Mouse (Mus musculus) CH12.LX (cell line): Measurements from ENCODE around the gene Hist1h1d. TPM values are rescaled to one million over a fixed set of nuclear protein-coding genes. Genes with fewer than 3 reads are reported as not detected.
"Not testable (repeated sequence)": the region's sequence is repeated elsewhere in the genome, so short reads cannot be mapped to it uniquely, and the experiment has no call there.

Experiments used
- DNase-seq: peaks from one replicate; pipeline ENCODE4 v3.0.0-alpha.2; 2013; ENCODE audit errors: extremely low read depth
- H3K27ac ChIP-seq: 2 replicates; pipeline ENCODE4 v1.5.1; 2012; ENCODE audit warnings: low read depth, mild to moderate bottlenecking, control low read depth, moderate library complexity; ENCODE audit not compliant: insufficient read depth
- H3K27me3 ChIP-seq: replicated peaks from 2 replicates; pipeline ENCODE3; 2012; ENCODE audit warnings: inconsistent platforms
- H3K36me3 ChIP-seq, 2 experiments: replicated peaks in 1 of 2; 2 replicates each; pipeline versions ENCODE3 to v1.6.1; 2012; ENCODE audit warnings: inconsistent platforms in 1 of 2, low read length in 1 of 2, mild to moderate bottlenecking in 1 of 2, mixed read lengths in 1 of 2, moderate library complexity in 1 of 2; ENCODE audit not compliant: control insufficient read depth in 1 of 2, insufficient read depth in 1 of 2
- H3K4me1 ChIP-seq, 2 experiments: 2 replicates each; pipeline ENCODE4 v1.6.1; 2012; ENCODE audit warnings: inconsistent platforms in 1 of 2, moderate library complexity in 1 of 2; ENCODE audit not compliant: insufficient read depth in 2 of 2, control insufficient read depth in 1 of 2
- H3K4me2 ChIP-seq: 2 replicates; pipeline ENCODE4 v1.6.1; 2012; ENCODE audit warnings: low read depth, mild to moderate bottlenecking, control low read depth; ENCODE audit not compliant: poor library complexity, insufficient read depth, severe bottlenecking
- H3K4me3 ChIP-seq, 3 experiments: fragments of 150-350 bp in 1 of 3; sonication (generic) in 1 of 3; replicated peaks in 1 of 3; 2 replicates each; pipeline versions ENCODE3 to v1.5.1; 2011 to 2012; ENCODE audit warnings: low read depth in 2 of 3, low read length in 2 of 3, mild to moderate bottlenecking in 2 of 3, moderate library complexity in 2 of 3, control low read depth in 1 of 3, improper control_type of control experiment in 1 of 3, inconsistent platforms in 1 of 3, mixed read lengths in 1 of 3; ENCODE audit not compliant: poor library complexity in 1 of 3
- H3K79me2 ChIP-seq: replicated peaks from 2 replicates; pipeline ENCODE4 v1.6.1; 2012; ENCODE audit warnings: mild to moderate bottlenecking, moderate library complexity; ENCODE audit not compliant: control insufficient read depth, poor library complexity, insufficient read depth, severe bottlenecking; ENCODE audit errors: extremely low read depth
- H3K9ac ChIP-seq: 2 replicates; pipeline ENCODE4 v1.6.1; 2012; ENCODE audit warnings: low read depth, mild to moderate bottlenecking, control low read depth, moderate library complexity; ENCODE audit not compliant: insufficient read depth
- H3K9me3 ChIP-seq: replicated peaks from 2 replicates; pipeline ENCODE3; 2012; ENCODE audit warnings: low read length, inconsistent platforms, mixed read lengths
- BHLHE40 ChIP-seq: IDR thresholded peaks from 2 replicates; pipeline ENCODE4 v1.6.1; 2011; ENCODE audit warnings: mild to moderate bottlenecking, low read depth, low read length, improper control_type of control experiment
- CHD1 ChIP-seq: IDR thresholded peaks from 2 replicates; pipeline ENCODE4 v1.6.1; 2012; ENCODE audit warnings: low read depth, low read length, improper control_type of control experiment, inconsistent platforms
- CTCF ChIP-seq, 2 experiments: IDR thresholded peaks in 1 of 2; conservative IDR thresholded peaks in 1 of 2; 2 replicates each; pipeline ENCODE4 v1.5.1; 2011 to 2012; ENCODE audit warnings: low read depth in 2 of 2, low read length in 2 of 2, improper control_type of control experiment in 1 of 2, inconsistent platforms in 1 of 2, mild to moderate bottlenecking in 1 of 2, moderate library complexity in 1 of 2
- E2F4 ChIP-seq: IDR thresholded peaks from 2 replicates; pipeline ENCODE4 v1.6.1; 2011; ENCODE audit warnings: low read depth, low read length, improper control_type of control experiment; ENCODE audit not compliant: insufficient replicate concordance
- ELF1 ChIP-seq: IDR thresholded peaks from 2 replicates; pipeline ENCODE4 v1.6.1; 2014; ENCODE audit warnings: low read depth, mild to moderate bottlenecking, inconsistent platforms, low read length, improper control_type of control experiment
- HCFC1 ChIP-seq: IDR thresholded peaks from 2 replicates; pipeline ENCODE4 v1.6.1; 2012; ENCODE audit warnings: low read depth, mild to moderate bottlenecking, inconsistent platforms, low read length, improper control_type of control experiment
- IRF4 ChIP-seq: IDR thresholded peaks from 2 replicates; pipeline ENCODE4 v1.6.1; 2014; ENCODE audit warnings: low read depth, mild to moderate bottlenecking, inconsistent platforms, low read length, improper control_type of control experiment
- KAT2A ChIP-seq: IDR thresholded peaks from 2 replicates; pipeline ENCODE4 v1.6.1; 2012; ENCODE audit warnings: low read length, improper control_type of control experiment, inconsistent platforms; ENCODE audit not compliant: insufficient replicate concordance
- MAX ChIP-seq: IDR thresholded peaks from 2 replicates; pipeline ENCODE4 v1.6.1; 2011; ENCODE audit warnings: low read length, improper control_type of control experiment
- NELFE ChIP-seq: IDR thresholded peaks from 2 replicates; pipeline ENCODE4 v1.6.1; 2011; ENCODE audit warnings: low read depth, low read length, improper control_type of control experiment
- NRF1 ChIP-seq: IDR thresholded peaks from 2 replicates; pipeline ENCODE4 v1.6.1; 2014; ENCODE audit warnings: low read depth, mild to moderate bottlenecking, inconsistent platforms, low read length, improper control_type of control experiment, moderate library complexity
- POLR2A ChIP-seq: IDR thresholded peaks from 2 replicates; pipeline ENCODE4 v1.6.1; 2011; ENCODE audit warnings: low read depth, mild to moderate bottlenecking, improper control_type of control experiment, low read length
- POLR2AphosphoS2 ChIP-seq: IDR thresholded peaks from 2 replicates; pipeline ENCODE4 v1.6.1; 2011; ENCODE audit warnings: low read depth, low read length, improper control_type of control experiment
- RCOR1 ChIP-seq: conservative IDR thresholded peaks from 2 replicates; pipeline ENCODE4 v1.6.1; 2012; ENCODE audit warnings: low read depth, mild to moderate bottlenecking, inconsistent platforms, low read length, improper control_type of control experiment
- SIN3A ChIP-seq: IDR thresholded peaks from 2 replicates; pipeline ENCODE4 v1.6.1; 2012; ENCODE audit warnings: low read length, improper control_type of control experiment, inconsistent platforms
- TBP ChIP-seq: conservative IDR thresholded peaks from 2 replicates; pipeline ENCODE4 v1.6.1; 2011; ENCODE audit warnings: low read depth, low read length, improper control_type of control experiment
- TCF12 ChIP-seq: IDR thresholded peaks from 2 replicates; pipeline ENCODE4 v1.6.1; 2014; ENCODE audit warnings: low read depth, mild to moderate bottlenecking, inconsistent platforms, low read length, improper control_type of control experiment
- UBTF ChIP-seq: IDR thresholded peaks from 2 replicates; pipeline ENCODE4 v1.6.1; 2012; ENCODE audit warnings: low read depth, mild to moderate bottlenecking, inconsistent platforms, low read length, improper control_type of control experiment, moderate library complexity
- ZMIZ1 ChIP-seq: IDR thresholded peaks from 2 replicates; pipeline ENCODE4 v1.6.1; 2012; ENCODE audit warnings: low read depth, mild to moderate bottlenecking, inconsistent platforms, low read length, improper control_type of control experiment
- dilution Hi-C: fragments of 300-500 bp; cut with MboI; formaldehyde crosslinking; loops from 2 replicates; pipeline ENCODE4 v1.14.3; 2020; ENCODE audit warnings: low sequenced_read_pairs; ENCODE audit not compliant: extremely low pct_unique_long_range_greater_than_20kb, extremely low pct_ligation_motif_present
- in situ Hi-C: fragments of 300-500 bp; cut with MboI; formaldehyde crosslinking; loops from 3 replicates; pipeline ENCODE4 v1.14.3; 2019; ENCODE audit warnings: low sequenced_read_pairs, low pct_ligation_motif_present, low pct_unique_long_range_greater_than_20kb, mixed read lengths
- polyA plus RNA-seq: library from polyadenylated mRNA; unstranded; fragments of >175 nt; gene quantifications from 2 replicates; pipeline ENCODE4 v1.2.1, GENCODE M21; 2012; ENCODE audit warnings: low read depth; ENCODE audit not compliant: insufficient read length
- total RNA-seq, 2 experiments: library from RNA; depleted of rRNA; stranded (reverse); fragments of 300-350 nt in 1 of 2; fragments of >200 nt in 1 of 2; gene quantifications; 2 replicates each; pipeline ENCODE4 v1.2.3; 2012 to 2014

Gene Hist1h1d
- total and polyA plus RNA-seq, 3 experiments: 0.14 to 112 (median 2.3) TPM

- peak within 1 kb of the TSS; percentile 84 for H3K4me2 ChIP-seq
- TF ChIP-seq RCOR1 (peak; percentile 98), MAX (peak; percentile 56; the same call in 1 of the 2 replicates), CTCF (conservative IDR thresholded peaks at IDR 0.05 in 1 of 2, IDR thresholded peaks at IDR 0.05 in 1 of 2; ENCODE audit: low read depth in 2 of 2, low read length in 2 of 2) (peak in 1 of 2 experiments; percentile 42; a peak in 2 of 4 replicates), SIN3A (peak; percentile 56), TCF12 (peak; percentile 91), KAT2A (peak; percentile 68; the same call in 1 of the 2 replicates), ZMIZ1 (peak; percentile 99), TBP (peak; percentile 98), UBTF (peak; percentile 94), E2F4 (peak; percentile 100), NELFE (peak; percentile 100), BHLHE40 (peak; percentile 43), ELF1 (peak; percentile 69; the same call in 1 of the 2 replicates), POLR2A (peak; percentile 99), HCFC1 (peak; percentile 83), IRF4 (0 out of 2 replicates have a peak, but pooled peaks have one; percentile 39), NRF1 (peak; percentile 33; the same call in 1 of the 2 replicates), POLR2AphosphoS2 (peak; percentile 99), CHD1 (peak; percentile 61)
- H3K9me3 ChIP-seq, H3K79me2 ChIP-seq, dilution Hi-C loops, H3K27me3 ChIP-seq, H3K36me3 ChIP-seq: not testable (repeated sequence)
- peak; percentile 95 for DNase-seq
- H3K27ac ChIP-seq: peak within 1 kb of the TSS; percentile 98
- in situ Hi-C loops: loop anchor here (25.0 kb wide), 1 partner anchor 1814 kb away; the partner anchor contains the start of gene Hist1h4j
- H3K4me3 ChIP-seq: peak within 1 kb of the TSS; percentile 29 to 55 (median 30)
- H3K4me1 ChIP-seq: peaks cover 4 to 21% of the 10 kb centered on the region in 2 experiments; a peak in 3 of 4 replicates
- peak within 1 kb of the TSS; percentile 91 for H3K9ac ChIP-seq
These were observed 1.8 kb upstream of the Hist1h1d start, which contains the start of gene Hist1h4f for GRCm38 (mm10) chr13:23551146-23551834. TSS of gene Hist1h4f (minus strand) at chr13:23551648.
